Mouse (Mus musculus) olfactory bulb, adult 2 months (tissue): ENCODE data around the gene Nup93.

Source experiments
- CTCF ChIP-seq: fragments of 200-500 bp; IDR thresholded peaks from 2 replicates; pipeline ENCODE4 v1.5.1; 2012; ENCODE audit warnings: low read depth, mild to moderate bottlenecking, low read length, moderate library complexity; ENCODE audit not compliant: insufficient read depth
- POLR2A ChIP-seq: fragments of 200-500 bp; IDR thresholded peaks from 2 replicates; pipeline ENCODE4 v1.6.1; 2012; ENCODE audit warnings: mild to moderate bottlenecking, low read depth, low read length, moderate library complexity; ENCODE audit not compliant: insufficient read depth

DNA sequence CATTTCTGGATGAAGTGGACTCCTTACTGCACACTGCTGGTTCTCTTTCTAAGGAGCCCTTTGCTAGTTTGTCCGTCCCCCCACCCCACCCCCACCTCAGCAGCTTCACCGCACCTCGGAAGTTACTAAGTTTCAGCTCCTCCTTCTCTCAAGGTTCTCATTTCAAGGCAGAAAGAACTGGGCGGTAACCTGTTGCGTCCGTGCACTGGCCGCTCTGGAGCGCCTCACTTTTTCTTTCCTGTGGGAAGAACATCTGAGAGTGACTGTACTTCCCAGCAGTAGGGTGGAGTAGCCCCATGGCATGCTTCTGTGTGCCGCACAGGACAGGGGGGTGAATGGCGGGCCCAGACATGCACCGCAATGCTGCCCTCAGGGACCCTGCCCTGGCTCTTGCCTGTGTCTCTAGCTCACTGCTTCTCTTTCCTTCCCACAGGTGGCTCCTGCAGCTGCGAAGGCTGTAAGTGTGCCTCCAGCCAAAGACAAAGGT lies 30.0 kb upstream of the Nup93 start:
- TF ChIP-seq CTCF (no peak), POLR2A (no peak)
